Mouse (Mus musculus) heart, adult 8-10 months (tissue): ENCODE measurements around the gene Hist1h3d. TPM values are rescaled to one million over a fixed set of nuclear protein-coding genes. Genes with fewer than 3 reads are reported as not detected.
"Not testable (repeated sequence)": the region's sequence is repeated elsewhere in the genome, so short reads cannot be mapped to it uniquely, and the experiment has no call there.

Experiments
- DNase-seq: peaks from one replicate; pipeline ENCODE4 v3.0.0; 2022; ENCODE audit warnings: low spot score
- total RNA-seq, 4 experiments: library from RNA; stranded (reverse); gene quantifications; 2 replicates each; pipeline ENCODE4 v1.2.4; 2022

The Hist1h3d gene
- total RNA-seq, 4 experiments from 2014 or later: 1.1 to 4.0 (median 2.0) TPM

DNA sequence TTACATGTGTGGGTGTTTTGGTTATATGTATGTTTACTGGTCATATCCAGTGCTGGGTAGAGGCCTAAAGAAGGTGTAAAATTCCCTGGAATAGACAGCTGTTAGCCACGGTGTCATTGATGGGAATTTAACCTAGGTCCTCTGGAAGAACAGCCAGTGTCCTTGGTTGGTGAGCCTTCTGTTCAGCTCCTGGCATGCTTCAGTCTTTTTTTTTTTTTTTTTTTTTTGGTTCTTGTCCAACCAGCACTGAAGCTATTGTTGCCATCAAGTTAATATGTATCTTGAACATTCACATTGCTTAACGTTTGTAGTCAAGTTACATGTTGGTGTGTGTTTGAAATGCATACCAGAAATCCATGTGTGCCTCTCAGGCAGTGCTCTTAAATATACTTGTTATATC, 11.1 kb upstream of the Hist1h3d start:
- no peak for DNase-seq

DNA sequence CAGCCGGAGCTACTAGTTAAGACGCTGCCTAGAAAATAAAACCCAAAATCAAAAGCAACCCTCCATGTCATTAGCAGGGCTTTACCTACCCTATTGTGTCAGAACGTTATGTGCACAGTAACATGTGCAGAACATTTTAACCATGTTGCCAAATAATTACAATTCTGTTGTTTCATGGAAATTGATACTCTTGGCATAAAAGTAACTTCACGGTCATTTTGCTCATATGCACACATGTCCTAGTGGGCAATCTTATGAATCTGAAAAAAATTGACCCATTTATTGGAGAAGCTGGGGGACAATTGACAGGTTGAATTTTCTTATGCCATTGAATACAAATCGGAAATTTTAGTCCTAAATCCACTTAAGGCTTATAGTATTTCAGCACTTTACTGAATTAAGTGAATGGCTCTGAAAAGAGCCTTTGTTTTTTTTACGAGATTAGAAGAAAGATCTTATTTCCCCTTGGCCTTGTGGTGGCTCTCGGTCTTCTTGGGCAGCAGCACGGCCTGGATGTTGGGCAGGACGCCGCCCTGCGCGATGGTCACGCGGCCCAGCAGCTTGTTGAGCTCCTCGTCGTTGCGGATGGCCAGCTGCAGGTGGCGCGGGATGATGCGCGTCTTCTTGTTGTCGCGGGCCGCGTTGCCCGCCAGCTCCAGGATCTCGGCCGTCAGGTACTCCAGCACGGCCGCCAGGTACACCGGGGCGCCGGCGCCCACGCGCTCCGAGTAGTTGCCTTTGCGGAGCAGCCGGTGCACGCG, 5.1 kb upstream of the Hist1h3d start:
- DNase-seq: not testable (repeated sequence)

DNA sequence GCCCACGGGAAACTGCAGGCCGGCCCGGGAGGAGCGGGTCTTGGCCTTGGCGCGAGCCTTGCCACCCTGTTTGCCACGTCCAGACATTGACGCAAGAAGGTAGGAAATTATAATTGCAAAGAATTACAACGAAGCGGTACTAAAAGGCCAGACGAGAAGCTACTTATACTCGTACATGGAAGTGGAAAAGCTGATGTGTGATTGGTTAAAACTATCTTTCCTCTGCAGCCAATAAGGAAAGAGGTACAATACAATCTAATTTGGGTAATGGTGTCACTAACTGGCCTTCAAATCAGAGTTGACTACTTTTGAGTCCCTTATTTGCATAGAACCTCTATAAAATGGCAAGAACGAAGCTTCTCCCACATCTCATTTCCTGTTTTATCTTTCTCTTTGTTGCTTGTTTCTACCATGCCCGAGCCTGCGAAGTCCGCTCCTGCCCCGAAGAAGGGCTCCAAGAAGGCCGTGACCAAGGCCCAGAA, 4.5 kb upstream of the Hist1h3d start, which contains the start of the genes Hist1h2ae and Hist1h2bg:
TSS of gene Hist1h2ae (minus strand) at position 199 of the 482 bp plus-strand sequence.
TSS of gene Hist1h2bg (plus strand) at position 375 of the 482 bp plus-strand sequence.
- peak; percentile 93 for DNase-seq

DNA sequence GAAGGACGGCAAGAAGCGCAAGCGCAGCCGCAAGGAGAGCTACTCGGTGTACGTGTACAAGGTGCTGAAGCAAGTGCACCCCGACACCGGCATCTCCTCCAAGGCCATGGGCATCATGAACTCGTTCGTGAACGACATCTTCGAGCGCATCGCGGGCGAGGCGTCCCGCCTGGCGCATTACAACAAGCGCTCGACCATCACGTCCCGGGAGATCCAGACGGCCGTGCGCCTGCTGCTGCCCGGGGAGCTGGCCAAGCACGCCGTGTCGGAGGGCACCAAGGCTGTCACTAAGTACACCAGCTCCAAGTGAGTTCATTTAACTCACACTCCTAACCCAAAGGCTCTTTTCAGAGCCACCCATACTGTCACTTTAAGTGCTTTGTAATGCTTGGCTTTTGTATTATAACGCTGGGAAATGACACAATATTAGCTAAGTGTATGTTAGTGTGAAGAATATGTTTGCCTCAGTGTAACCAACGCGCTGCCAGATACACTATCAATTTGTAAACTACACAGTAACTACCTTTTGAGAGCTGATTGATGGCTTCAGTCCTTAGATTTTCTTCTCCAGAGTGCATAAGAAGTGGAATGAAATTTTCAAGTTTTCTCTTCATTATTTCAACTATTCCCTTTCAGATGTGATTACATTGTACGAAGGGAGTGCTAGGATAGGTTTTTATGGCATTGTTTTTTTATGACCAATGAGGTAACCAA, 3.9 kb upstream of the Hist1h3d start:
- not testable (repeated sequence) for DNase-seq

DNA sequence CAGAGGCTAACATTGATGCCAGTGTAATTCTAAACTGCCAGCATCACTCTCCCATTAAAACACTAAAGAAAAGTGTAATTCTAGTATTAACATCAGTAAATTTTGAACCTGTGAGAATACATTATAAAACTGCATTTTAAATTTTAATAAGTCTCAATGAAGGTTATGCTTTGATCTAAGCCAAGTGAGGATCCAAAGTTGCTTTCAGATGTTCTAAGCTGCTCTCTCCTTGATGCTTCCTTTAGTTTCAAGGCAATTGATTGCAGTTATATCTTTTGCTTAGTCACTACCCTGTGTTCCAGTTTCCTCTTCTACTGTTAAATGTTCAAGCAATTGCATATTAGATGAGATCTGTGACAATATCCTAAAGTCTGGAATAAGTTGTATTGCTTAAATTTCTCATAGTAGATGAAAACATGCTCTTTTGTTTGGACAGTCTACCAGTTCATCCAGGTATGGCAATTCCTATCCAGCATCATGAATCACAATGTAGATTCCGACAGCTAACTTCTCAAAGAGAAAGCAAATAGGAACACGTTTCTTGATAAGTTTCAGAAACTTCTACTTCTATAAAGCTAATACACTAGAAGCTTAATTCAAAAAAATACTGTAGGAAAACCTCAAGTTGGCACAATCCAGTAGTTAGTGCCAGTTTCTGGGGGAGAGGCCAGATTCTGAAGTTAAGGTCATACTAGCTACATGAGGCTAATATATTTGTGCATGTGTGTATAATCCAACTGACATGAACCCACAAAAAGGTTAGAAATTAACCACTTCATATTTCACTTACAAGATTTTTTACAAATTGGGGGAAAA, 3.1 kb upstream of the Hist1h3d start:
- no peak for DNase-seq

DNA sequence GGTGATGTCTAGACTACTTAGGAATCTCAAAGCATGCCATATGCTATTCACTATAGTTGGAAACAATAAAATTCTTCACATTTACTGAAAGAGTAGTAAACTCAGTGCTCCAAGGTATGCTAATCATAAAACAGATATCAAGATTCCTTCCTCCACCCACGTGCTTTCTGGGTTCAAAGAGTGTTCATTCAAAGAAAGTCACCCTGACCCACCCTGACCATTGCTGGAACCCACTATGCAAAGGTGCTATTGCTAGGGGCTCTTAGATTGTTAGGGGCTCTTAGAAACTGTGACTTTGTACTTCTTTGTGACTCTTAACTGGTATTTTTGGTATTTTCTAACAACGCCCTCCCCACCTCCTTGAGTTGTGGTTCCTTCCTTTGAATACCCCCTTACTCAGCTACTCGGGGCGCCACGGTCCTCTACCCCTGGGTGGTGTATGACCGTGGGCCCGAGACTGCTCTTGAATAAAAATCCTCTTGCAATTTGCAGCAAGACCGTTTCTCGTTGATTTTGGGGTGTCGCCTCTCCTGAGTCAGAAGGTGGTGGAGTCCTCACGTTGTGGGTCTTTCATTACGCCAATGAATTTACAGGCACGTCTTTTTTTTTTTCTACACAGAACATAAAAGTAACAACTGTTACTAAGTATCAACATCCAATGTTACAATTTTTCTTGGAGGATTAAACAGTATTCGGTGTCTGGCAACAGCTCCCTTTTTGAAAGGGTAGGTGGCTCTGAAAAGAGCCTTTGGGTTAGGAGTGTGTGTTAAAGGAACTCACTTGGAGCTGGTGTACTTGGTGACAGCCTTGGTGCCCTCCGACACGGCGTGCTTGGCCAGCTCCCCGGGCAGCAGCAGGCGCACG, 2.3 kb upstream of the Hist1h3d start:
- not testable (repeated sequence) for DNase-seq

DNA sequence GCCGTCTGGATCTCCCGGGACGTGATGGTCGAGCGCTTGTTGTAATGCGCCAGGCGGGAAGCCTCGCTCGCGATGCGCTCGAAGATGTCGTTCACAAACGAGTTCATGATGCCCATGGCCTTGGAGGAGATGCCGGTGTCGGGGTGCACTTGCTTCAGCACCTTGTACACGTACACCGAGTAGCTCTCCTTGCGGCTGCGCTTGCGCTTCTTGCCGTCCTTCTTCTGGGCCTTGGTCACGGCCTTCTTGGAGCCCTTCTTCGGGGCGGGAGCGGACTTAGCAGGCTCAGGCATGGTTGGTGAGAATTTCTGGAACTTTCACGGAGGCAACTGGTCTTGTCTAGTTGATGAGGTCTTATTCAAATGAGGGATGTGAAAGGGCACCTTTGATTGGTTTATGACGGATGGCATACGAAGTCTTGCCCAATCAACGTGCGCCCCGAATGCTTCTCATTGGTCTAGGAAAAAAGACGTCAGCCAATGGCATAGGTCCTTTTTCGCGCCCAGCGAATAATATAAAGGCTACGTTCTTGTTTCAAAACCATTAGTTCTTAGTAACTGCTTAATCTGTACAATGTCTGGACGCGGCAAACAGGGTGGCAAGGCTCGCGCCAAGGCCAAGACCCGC, 1.6 kb upstream of the Hist1h3d start, which contains the start of the genes Hist1h2bf and Hist1h2ad:
TSS of gene Hist1h2bf (minus strand) at position 299 of the 627 bp plus-strand sequence.
TSS of gene Hist1h2ad (plus strand) at position 484 of the 627 bp plus-strand sequence.
- DNase-seq: peak; percentile 91

DNA sequence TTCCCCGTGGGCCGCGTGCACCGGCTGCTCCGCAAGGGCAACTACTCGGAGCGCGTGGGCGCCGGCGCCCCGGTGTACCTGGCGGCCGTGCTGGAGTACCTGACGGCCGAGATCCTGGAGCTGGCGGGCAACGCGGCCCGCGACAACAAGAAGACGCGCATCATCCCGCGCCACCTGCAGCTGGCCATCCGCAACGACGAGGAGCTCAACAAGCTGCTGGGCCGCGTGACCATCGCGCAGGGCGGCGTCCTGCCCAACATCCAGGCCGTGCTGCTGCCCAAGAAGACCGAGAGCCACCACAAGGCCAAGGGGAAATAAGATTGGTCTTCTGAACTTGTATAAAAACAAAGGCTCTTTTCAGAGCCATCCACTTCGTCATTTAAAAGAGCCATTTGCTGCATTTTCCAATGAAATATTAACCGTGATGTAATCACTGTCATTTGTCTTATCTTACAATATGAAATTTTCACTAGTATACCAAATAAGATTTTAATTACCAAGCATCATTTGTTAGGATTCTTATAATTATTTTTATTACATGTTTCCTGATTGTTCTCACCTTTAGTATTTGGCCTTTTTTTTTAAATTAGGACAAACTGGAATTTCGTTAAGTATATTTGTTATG, 905 bp upstream of the Hist1h3d start:
- DNase-seq: not testable (repeated sequence)

DNA sequence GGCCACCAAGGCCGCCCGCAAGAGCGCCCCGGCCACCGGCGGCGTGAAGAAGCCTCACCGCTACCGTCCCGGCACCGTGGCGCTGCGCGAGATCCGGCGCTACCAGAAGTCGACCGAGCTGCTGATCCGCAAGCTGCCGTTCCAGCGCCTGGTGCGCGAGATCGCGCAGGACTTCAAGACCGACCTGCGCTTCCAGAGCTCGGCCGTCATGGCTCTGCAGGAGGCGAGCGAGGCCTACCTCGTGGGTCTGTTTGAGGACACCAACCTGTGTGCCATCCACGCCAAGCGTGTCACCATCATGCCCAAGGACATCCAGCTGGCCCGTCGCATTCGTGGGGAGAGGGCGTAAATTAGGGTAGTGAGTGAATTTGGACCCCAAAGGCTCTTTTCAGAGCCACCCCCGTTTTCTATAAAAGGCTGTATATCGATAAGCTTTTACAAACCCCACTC, 326 bp downstream of the Hist1h3d start:
- not testable (repeated sequence) for DNase-seq

DNA sequence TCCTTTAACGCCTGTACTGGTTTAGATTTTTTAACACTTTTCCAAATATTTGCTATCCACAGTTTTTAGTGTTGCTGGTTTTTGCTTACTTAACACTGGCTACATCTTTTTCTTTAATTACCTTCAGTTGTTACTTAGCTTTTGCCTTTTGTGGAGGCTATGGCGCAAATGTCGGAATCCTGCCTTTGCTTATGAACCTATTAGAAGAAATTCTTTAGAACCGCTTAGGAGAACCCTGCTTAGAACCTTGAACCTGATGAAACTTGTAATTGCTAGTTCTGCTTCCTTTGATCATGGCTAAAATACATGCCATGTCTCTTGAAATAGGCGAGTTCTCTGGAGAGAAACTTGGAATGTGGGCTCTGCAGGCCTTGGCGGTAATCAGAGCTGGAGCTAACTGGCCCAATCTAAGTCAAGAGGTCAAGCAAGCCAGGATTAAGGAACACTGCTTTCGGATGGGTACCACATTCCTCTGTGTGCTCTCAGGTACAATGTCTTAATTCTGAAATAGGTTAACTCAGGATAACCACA, 853 bp downstream of the Hist1h3d start:
- DNase-seq: no peak

DNA sequence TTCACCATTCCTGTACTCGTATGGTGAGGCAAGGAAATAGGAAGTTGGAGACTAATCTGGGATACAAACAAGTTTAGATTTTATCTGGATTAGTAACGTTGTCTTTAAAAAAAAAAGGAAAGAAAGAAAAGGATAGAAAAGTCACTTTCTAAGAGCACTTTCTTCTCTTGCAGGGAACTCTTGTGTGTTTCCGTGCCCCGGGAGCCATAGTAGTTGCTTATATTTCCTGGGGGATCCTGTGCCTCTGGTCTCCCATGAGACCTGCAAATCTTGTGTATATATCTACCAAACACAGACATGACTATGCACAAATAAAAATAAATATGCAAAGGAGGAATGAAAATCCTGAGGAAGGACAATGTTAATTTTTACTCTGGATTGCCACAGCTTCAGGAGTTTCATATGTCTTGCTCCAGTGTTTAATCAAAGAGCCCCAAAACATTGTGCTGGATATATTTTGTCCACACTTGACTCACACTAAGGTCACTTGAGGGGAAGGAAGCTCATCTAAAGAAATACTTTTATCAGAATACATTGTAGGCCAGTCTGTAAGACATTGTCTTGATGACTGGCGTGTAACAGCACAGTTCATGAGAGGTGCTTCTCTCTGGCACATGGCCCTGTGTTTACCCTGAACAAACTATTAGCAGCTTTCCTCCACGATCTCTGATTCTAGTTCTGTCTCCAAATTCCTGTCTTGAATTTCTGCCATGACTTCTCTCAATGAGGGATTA, 1.5 kb downstream of the Hist1h3d start:
- DNase-seq: no peak

DNA sequence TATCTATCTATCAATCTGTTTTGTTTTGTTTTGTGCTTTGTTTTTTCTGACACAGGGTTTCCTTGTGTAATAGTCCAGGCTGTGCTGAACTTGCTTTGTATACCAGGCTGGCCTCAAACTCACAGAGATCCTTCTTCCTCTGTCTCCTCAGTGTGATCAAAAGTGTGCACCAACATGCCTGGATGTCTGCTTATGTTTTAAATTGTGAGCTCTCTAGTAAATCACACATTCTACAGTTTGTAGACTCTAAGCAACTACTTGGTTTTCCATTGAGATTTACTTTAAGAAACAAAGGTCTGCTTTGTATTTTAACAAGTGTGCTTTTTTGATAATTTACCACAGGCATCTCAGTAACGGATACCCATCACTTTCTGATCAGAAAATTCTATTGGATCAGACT, 2.3 kb downstream of the Hist1h3d start:
- no peak for DNase-seq

DNA sequence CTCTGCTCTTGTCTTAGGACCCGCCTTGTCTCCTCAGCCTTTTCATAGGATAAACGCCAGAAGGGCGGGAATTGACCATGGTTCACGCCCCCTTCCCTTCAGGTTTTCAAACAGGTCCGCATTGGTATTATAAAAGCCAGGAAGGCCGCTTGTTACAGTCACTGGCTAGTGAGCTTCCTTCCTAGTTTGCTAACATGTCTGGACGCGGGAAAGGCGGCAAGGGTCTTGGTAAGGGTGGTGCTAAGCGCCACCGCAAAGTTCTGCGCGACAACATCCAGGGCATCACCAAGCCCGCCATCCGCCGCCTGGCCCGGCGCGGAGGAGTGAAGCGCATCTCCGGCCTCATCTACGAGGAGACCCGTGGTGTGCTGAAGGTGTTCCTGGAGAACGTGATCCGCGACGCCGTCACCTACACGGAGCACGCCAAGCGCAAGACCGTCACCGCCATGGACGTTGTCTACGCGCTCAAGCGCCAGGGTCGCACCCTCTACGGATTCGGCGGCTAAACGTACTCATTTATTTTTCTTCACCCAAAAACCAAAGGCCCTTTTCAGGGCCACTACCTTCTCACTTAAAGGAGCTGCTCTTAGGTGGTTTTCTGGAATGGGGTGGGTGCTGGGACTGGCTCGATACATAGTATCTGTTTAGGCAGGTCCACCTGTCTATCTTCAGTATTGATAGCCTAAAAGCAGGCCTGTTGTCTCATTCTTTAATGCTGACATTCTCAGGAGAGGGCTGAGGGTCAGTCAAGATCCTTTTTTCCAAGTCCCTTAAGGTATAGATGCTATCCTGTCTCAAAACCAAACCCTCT, 6.0 kb downstream of the Hist1h3d start, which contains the start of gene Hist1h4d:
TSS of gene Hist1h4d (plus strand) at position 191 of the 811 bp plus-strand sequence.
- DNase-seq: peak; percentile 100

DNA sequence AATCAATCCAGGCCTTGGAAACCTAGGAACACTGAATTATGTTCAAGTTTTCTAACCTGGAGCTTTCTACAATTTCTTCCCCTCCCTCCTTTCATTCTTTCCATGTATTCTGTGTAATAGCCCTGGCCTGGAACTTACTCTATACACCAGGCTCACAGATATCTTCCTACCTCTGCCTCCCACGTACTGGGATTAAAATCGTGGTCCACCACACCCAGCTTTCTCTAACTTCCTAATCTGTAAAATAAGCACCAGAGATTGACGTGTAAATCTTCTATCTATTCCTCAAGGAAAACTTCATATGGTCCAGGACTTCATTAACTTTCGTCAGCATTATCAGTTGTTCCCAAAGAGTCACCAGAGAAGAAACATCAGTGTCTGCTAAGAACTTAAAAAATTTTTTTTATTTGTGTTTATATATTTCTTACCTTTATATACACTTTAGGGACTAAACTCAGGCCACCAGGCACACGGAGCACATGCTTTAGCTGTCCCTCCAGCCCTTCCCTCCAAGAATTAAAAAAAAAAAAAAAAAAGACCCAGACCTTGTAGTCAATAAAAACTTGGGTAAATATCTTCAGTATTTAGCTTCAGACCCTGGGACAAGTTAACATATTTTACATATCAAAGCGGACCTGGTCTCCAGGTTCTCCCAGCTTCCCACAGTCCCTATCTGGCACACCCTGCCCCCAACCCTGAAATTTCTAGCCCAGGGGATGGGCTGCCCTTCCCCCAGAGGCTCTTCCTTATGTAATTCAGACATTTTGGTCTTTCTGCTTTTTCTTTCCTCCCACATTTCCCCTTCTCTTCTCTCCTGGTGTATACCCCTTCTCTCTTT, 6.9 kb downstream of the Hist1h3d start:
- DNase-seq: no peak

DNA sequence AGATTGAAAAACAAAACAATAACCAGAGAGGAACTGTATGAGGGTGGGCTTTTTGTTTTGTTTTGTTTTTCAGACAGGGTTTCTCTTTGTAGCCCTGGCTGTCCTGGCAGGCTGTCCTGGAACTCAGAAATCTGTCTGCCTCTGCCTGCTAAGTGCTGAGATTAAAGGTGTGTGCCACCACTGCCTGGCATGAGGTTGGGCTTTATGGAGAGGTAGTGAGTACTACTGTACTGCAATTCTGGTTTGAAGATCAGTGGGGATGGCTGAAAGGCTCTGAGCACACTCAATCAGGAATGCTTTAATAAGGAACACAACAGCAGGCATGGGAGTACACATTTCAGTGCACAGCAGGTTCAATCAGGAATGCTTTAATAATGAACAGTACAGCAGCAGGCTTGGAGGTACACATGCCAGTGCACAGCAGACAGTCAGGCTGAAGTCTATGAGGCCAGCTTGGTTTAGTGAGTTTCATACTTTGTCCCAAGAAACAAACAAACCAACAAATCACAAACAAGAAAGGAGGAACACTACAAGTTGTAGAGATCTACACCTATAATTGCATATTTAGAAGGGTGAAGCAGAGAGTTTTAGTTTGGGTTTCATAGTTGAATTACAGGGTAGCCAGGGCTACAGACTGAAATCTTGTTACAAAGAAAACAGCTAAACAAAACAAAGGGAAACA, 8.0 kb downstream of the Hist1h3d start:
- DNase-seq: no peak

DNA sequence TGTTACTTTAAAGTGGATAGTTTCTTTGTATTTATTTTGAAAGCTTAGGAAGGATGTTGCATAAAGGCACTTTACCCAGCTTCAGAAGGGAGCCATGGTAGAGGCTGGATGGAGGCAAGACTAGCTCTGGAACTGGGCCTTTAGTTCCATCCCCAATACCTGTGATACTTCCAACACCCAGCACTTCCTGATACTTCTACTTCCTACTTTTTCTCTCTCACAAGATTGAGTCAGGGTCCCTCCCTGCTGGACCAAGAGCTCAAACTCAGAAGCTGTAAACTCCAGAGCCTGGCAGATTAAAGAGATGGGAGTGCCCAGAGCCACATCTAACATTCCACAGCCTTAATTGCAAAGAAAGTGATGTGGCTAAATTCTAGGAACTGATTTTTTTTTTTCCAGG, 8.8 kb downstream of the Hist1h3d start:
- no peak for DNase-seq
